Mouse (Mus musculus) C2C12 (cell line): ENCODE measurements around the gene Map6. TPM values are rescaled to one million over a fixed set of nuclear protein-coding genes. Genes with fewer than 3 reads are reported as not detected.

ENCODE experiments used
- H3K27me3 ChIP-seq: one replicate; pipeline ENCODE4 v1.6.1; 2011; ENCODE audit not compliant: control insufficient read depth, insufficient read depth, insufficient read length
- H3K36me3 ChIP-seq: one replicate; pipeline ENCODE4 v1.6.1; 2011; ENCODE audit not compliant: control insufficient read depth, insufficient read depth
- H3K4me3 ChIP-seq: one replicate; pipeline ENCODE4 v1.5.1; 2011; ENCODE audit warnings: mild to moderate bottlenecking, control low read depth; ENCODE audit not compliant: poor library complexity, insufficient read depth, severe bottlenecking
- H3K79me2 ChIP-seq: one replicate; pipeline ENCODE4 v1.6.1; 2011; ENCODE audit not compliant: control insufficient read depth, insufficient read depth
- H3K79me3 ChIP-seq: one replicate; pipeline ENCODE4 v1.6.1; 2011; ENCODE audit warnings: low read depth, control low read depth
- H3ac ChIP-seq: one replicate; pipeline ENCODE3; 2011; ENCODE audit warnings: low read depth; ENCODE audit not compliant: control insufficient read depth, insufficient read length
- CEBPB ChIP-seq: IDR thresholded peaks from one replicate; pipeline ENCODE4 v1.6.1; 2011; ENCODE audit warnings: low read depth, mild to moderate bottlenecking, control low read depth, moderate library complexity
- CTCF ChIP-seq: IDR thresholded peaks from one replicate; pipeline ENCODE4 v1.5.1; 2011; ENCODE audit not compliant: control insufficient read depth, insufficient read depth, insufficient read length
- FOSL1 ChIP-seq: IDR thresholded peaks from one replicate; pipeline ENCODE4 v1.8.0; 2011; ENCODE audit warnings: mild to moderate bottlenecking, low read length; ENCODE audit not compliant: poor library complexity, insufficient read depth, severe bottlenecking
- MAX ChIP-seq: IDR thresholded peaks from one replicate; pipeline ENCODE4 v1.6.1; 2011; ENCODE audit warnings: mild to moderate bottlenecking, control low read depth
- MYOD1 ChIP-seq: IDR thresholded peaks from one replicate; pipeline ENCODE4 v1.6.1; 2011; ENCODE audit warnings: low read depth; ENCODE audit not compliant: control insufficient read depth, insufficient read length
- MYOG ChIP-seq: IDR thresholded peaks from one replicate; pipeline ENCODE4 v1.6.1; 2011; ENCODE audit not compliant: control insufficient read depth, insufficient read length; ENCODE audit errors: extremely low read depth
- USF1 ChIP-seq: IDR thresholded peaks from one replicate; pipeline ENCODE4 v1.6.1; 2011; ENCODE audit warnings: low read depth, mild to moderate bottlenecking, control low read depth, moderate library complexity
- polyA plus RNA-seq: library from polyadenylated mRNA; unstranded; fragments of >200 nt; fragmentation: generic; extraction: Trizol; gene quantifications from one replicate; pipeline ENCODE4 v1.2.1, GENCODE M21; 2012; ENCODE audit warnings: missing spikeins

Gene Map6
- polyA plus RNA-seq, 1 experiment = 39.2 TPM

DNA sequence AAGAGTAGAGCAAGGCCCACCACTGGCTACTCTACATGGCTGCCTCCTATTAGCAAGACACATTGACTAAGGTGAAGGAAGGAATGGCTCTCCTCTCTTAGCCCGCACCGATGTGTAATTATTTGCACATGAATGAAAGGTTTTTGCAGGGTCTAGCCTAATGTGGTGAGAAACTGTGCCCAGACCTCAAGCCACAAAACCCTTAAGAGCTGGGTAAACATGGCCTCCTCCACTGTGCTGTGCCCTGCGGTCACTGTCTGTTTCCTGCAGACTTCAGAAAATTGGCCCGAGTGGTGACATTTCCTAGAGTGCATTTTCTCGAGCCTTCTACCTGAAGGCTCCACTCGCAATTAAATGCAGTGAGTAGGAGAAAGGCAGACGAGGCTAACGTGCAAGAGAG, 11.1 kb downstream of the Map6 start:
- Histone ChIP-seq H3K36me3 (no peaks in the 10 kb centered on the region), H3K4me3 (no peak overlapping the region), H3ac (no peak overlapping the region), H3K27me3 (no peaks in the 10 kb centered on the region), H3K79me3 (peaks cover 30% of the 10 kb centered on the region), H3K79me2 (peaks cover 90% of the 10 kb centered on the region)
- no peak for TF ChIP-seq USF1
- no peak for TF ChIP-seq MYOG
- no peak for TF ChIP-seq CEBPB
- TF ChIP-seq CTCF = no peak
- no peak for TF ChIP-seq MYOD1
- TF ChIP-seq MAX = no peak
- TF ChIP-seq FOSL1 = no peak

DNA sequence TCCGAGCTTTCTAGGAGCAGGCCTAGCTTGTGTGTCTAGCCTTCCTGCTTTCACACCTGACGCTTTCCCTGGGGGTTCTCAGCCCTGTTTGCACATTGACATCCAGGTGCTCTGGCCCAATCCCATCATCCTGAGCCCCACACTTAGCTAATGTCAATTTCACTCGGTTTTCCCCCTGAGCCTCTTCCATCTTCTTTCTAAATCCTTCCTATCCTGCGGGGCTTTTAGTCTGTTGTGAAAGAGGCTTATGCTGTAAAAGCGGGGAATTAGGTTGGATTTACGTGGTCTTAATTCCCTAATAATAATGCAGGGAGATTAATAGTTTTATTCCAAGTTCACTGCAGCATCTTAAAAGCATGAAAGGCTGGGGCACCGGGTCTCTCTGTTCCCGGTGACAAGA, 12.3 kb downstream of the Map6 start:
- H3K27me3 ChIP-seq = no peaks in the 10 kb centered on the region
- H3K4me3 ChIP-seq = no peak overlapping the region
- no peaks in the 10 kb centered on the region for H3K36me3 ChIP-seq
- TF ChIP-seq MYOD1 = no peak
- no peak for TF ChIP-seq USF1
- no peak for TF ChIP-seq CTCF
- TF ChIP-seq MYOG = no peak
- no peak for TF ChIP-seq MAX
- no peak for TF ChIP-seq FOSL1
- TF ChIP-seq CEBPB = no peak
- H3ac ChIP-seq = no peak overlapping the region
- peaks cover 38% of the 10 kb centered on the region for H3K79me3 ChIP-seq
- H3K79me2 ChIP-seq = peaks cover 90% of the 10 kb centered on the region

DNA sequence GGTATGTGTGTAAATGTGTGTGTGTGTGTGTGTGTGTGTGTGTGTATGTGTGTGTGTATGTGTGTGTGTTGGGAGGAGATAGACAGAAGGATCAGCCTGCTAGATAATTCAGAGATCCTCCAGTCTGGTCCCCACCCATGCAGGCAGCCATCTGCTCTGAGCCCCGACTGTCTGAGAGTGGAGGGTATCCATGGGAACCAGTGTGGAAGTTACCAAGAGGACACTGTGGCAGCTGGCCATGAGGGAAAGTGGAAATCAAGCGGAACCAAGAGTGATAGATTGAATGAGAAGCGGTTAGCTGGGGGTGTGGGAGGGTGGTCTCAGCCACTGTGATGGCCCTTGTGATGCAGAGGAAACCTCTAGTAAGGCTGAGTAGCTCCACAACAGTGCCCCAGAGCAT, 20.0 kb downstream of the Map6 start:
- no peaks in the 10 kb centered on the region for H3K27me3 ChIP-seq
- H3ac ChIP-seq = no peak overlapping the region
- H3K79me3 ChIP-seq = peaks cover 35% of the 10 kb centered on the region
- no peaks in the 10 kb centered on the region for H3K36me3 ChIP-seq
- H3K4me3 ChIP-seq = no peak overlapping the region
- H3K79me2 ChIP-seq = peaks cover 60% of the 10 kb centered on the region
- TF ChIP-seq MAX (no peak), CEBPB (no peak), MYOD1 (no peak), USF1 (no peak), FOSL1 (no peak), MYOG (no peak), CTCF (no peak)

DNA sequence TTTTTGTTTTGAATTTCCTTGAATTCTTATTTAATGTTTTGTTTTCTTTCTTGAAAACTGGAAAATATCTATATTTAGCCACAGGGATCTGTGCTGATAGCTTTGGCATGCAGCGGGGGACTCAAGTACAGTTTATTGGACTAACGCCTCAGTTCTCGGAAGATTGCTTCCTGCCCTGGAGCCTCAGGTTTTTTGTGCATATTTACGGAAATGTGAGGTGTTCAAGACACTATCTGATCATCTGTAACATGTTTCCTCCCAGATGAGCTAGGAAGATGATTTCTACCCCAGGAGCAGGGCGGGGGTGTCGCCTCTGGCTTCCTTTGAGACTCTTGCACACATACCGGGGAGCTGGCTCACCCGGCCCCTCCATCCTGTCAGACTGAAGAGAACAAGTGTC, 22.8 kb downstream of the Map6 start:
- Histone ChIP-seq H3K4me3 (no peak overlapping the region), H3ac (no peak overlapping the region), H3K79me3 (peaks cover 19% of the 10 kb centered on the region), H3K79me2 (peaks cover 46% of the 10 kb centered on the region), H3K27me3 (no peaks in the 10 kb centered on the region), H3K36me3 (no peaks in the 10 kb centered on the region)
- TF ChIP-seq FOSL1 (no peak), MYOD1 (no peak), MAX (no peak), USF1 (no peak), CTCF (no peak), CEBPB (no peak), MYOG (no peak)

DNA sequence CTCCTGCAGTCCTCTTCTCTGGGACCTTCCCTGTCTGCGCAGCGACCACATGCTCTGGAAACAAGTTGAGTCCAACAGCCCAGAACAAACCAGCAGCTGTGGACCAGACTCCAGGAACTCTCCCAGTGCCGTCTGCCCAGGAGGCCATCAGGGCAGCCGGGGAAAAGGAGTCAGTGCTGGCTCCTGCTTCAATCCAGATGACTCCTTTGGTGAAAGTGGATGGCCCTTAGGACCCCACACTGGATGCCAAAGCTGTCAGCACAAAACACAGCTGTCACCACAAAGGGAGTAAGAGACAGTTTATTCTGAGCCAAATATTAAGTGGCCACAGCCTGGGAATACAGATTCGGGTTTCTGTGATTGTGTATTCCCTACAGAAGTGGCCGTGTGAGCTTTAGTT, 23.7 kb downstream of the Map6 start:
- H3K36me3 ChIP-seq = no peaks in the 10 kb centered on the region
- peaks cover 12% of the 10 kb centered on the region for H3K79me3 ChIP-seq
- H3K27me3 ChIP-seq = no peaks in the 10 kb centered on the region
- H3K4me3 ChIP-seq = no peak overlapping the region
- TF ChIP-seq MYOD1 (no peak), MAX (no peak), MYOG (no peak), USF1 (no peak), FOSL1 (no peak), CTCF (no peak), CEBPB (no peak)
- peaks cover 36% of the 10 kb centered on the region for H3K79me2 ChIP-seq
- H3ac ChIP-seq = no peak overlapping the region
